Mouse (Mus musculus): Measurements from ENCODE around the gene Cd80. TPM values are rescaled to one million over a fixed set of nuclear protein-coding genes. Genes with fewer than 3 reads are reported as not detected.

The Cd80 gene
- polyA plus RNA-seq, 1 experiment from 2014 or later, result 0.30 TPM

- no peak for DNase-seq
- Histone ChIP-seq H3K9me3 (ENCODE audit: low read depth, low read length) (no peaks in the 10 kb centered on the region), H3K4me1 (ENCODE audit: insufficient read depth) (no peaks in the 10 kb centered on the region), H3K27ac (ENCODE audit: low read depth) (no peak overlapping the region), H3K36me3 (ENCODE audit: insufficient read depth) (no peaks in the 10 kb centered on the region), H3K4me3 (ENCODE audit: low read depth, low read length) (no peak overlapping the region), H3K4me2 (no peak overlapping the region), H3K27me3 (ENCODE audit: insufficient read depth, low read length) (no peaks in the 10 kb centered on the region), H3K9ac (no peak overlapping the region)
- TF ChIP-seq CTCF (IDR thresholded peaks at IDR 0.05; ENCODE audit: low read depth), result no peak
- ATAC-seq (ENCODE audit: insufficient read depth), result no peak
- 77% methylated on average over 1 of the region's 1 CpGs for WGBS
Measured at GRCm38 (mm10) chr16:38425799-38426198, 29.6 kb upstream of the Cd80 start.

GRCm38 (mm10) chr16:38431446-38432185 lies 23.7 kb upstream of the Cd80 start:
- H3K4me3 ChIP-seq (ENCODE audit: low read depth, low read length), result no peak overlapping the region
- H3K4me1 ChIP-seq (ENCODE audit: insufficient read depth), result no peaks in the 10 kb centered on the region
- ATAC-seq (ENCODE audit: insufficient read depth) (no peak), DNase-seq (no peak)
- H3K27ac ChIP-seq (ENCODE audit: low read depth), result no peak overlapping the region
- 44% methylated on average over 13 of the region's 13 CpGs for WGBS
- no peaks in the 10 kb centered on the region for H3K9me3 ChIP-seq (ENCODE audit: low read depth, low read length)
- H3K27me3 ChIP-seq (ENCODE audit: insufficient read depth, low read length), result no peaks in the 10 kb centered on the region
- TF ChIP-seq CTCF (IDR thresholded peaks at IDR 0.05; ENCODE audit: low read depth), result no peak
- no peaks in the 10 kb centered on the region for H3K36me3 ChIP-seq (ENCODE audit: insufficient read depth)
- no peak overlapping the region for H3K4me2 ChIP-seq
- H3K9ac ChIP-seq, result no peak overlapping the region

- H3K9me3 ChIP-seq (ENCODE audit: low read depth, low read length), result no peaks in the 10 kb centered on the region
- 65% methylated on average over 11 of the region's 11 CpGs for WGBS
- no peak for TF ChIP-seq CTCF (IDR thresholded peaks at IDR 0.05; ENCODE audit: low read depth)
- H3K27me3 ChIP-seq (ENCODE audit: insufficient read depth, low read length), result no peaks in the 10 kb centered on the region
- H3K4me1 ChIP-seq (ENCODE audit: insufficient read depth), result no peaks in the 10 kb centered on the region
- H3K9ac ChIP-seq, result no peak within 1 kb of the TSS
- DNase-seq (peak; percentile 8), ATAC-seq (ENCODE audit: insufficient read depth) (no peak)
- no peak within 1 kb of the TSS for H3K4me2 ChIP-seq
- H3K36me3 ChIP-seq (ENCODE audit: insufficient read depth), result no peaks in the 10 kb centered on the region
- H3K27ac ChIP-seq (ENCODE audit: low read depth), result no peak within 1 kb of the TSS
- H3K4me3 ChIP-seq (ENCODE audit: low read depth, low read length), result no peak within 1 kb of the TSS
Measured at GRCm38 (mm10) chr16:38432498-38433425, 22.6 kb upstream of the Cd80 start, which contains the start of gene Pla1a. Gene Pla1a (minus strand): TSS chr16:38433145.

GRCm38 (mm10) chr16:38433514-38433913 lies 21.8 kb upstream of the Cd80 start:
- ATAC-seq (ENCODE audit: insufficient read depth) (no peak), DNase-seq (no peak)
- Histone ChIP-seq H3K27me3 (ENCODE audit: insufficient read depth, low read length) (no peaks in the 10 kb centered on the region), H3K4me1 (ENCODE audit: insufficient read depth) (no peaks in the 10 kb centered on the region), H3K9ac (no peak overlapping the region), H3K9me3 (ENCODE audit: low read depth, low read length) (no peaks in the 10 kb centered on the region), H3K4me3 (ENCODE audit: low read depth, low read length) (no peak overlapping the region), H3K27ac (ENCODE audit: low read depth) (no peak overlapping the region), H3K36me3 (ENCODE audit: insufficient read depth) (no peaks in the 10 kb centered on the region), H3K4me2 (no peak overlapping the region)
- WGBS, result 84% methylated on average over 8 of the region's 8 CpGs
- no peak for TF ChIP-seq CTCF (IDR thresholded peaks at IDR 0.05; ENCODE audit: low read depth)

DNA sequence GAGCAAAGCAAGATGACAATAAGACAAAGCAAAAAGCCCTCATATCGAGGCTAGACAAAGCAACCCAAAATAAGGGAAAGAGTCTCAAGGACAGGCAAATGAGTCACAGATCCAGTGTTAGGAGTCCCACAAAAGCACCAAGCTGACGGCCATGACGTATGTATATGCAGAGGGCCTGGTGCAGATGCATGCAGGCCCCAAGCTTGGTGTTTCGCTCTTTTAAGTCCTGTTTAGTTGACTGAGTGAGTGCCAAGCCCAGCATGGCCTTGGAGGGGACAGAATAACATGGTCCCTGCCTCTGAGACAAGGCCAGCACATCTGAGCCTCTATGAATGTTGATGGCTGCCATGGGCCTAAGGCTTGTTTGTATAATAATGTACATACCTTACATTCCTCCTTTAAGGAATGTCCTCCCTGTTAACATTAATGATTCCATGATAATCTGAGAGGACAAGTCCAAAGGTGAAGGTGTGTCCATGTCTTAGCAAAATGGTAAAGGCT lies 21.0 kb upstream of the Cd80 start:
- ATAC-seq (ENCODE audit: insufficient read depth) (no peak), DNase-seq (no peak)
- WGBS, result 81% methylated on average over 4 of the region's 4 CpGs
- H3K4me1 ChIP-seq (ENCODE audit: insufficient read depth), result no peaks in the 10 kb centered on the region
- H3K9ac ChIP-seq, result no peak overlapping the region
- no peaks in the 10 kb centered on the region for H3K36me3 ChIP-seq (ENCODE audit: insufficient read depth)
- H3K4me2 ChIP-seq, result no peak overlapping the region
- H3K4me3 ChIP-seq (ENCODE audit: low read depth, low read length), result no peak overlapping the region
- H3K27ac ChIP-seq (ENCODE audit: low read depth), result no peak overlapping the region
- no peaks in the 10 kb centered on the region for H3K9me3 ChIP-seq (ENCODE audit: low read depth, low read length)
- no peaks in the 10 kb centered on the region for H3K27me3 ChIP-seq (ENCODE audit: insufficient read depth, low read length)
- no peak for TF ChIP-seq CTCF (IDR thresholded peaks at IDR 0.05; ENCODE audit: low read depth)

- ATAC-seq (ENCODE audit: insufficient read depth) (no peak), DNase-seq (no peak)
- no peak overlapping the region for H3K4me3 ChIP-seq (ENCODE audit: low read depth, low read length)
- TF ChIP-seq CTCF (IDR thresholded peaks at IDR 0.05; ENCODE audit: low read depth), result no peak
- no peaks in the 10 kb centered on the region for H3K9me3 ChIP-seq (ENCODE audit: low read depth, low read length)
- H3K27ac ChIP-seq (ENCODE audit: low read depth), result no peak overlapping the region
- WGBS, result 67% methylated on average over 1 of the region's 1 CpGs
- H3K27me3 ChIP-seq (ENCODE audit: insufficient read depth, low read length), result no peaks in the 10 kb centered on the region
- no peaks in the 10 kb centered on the region for H3K4me1 ChIP-seq (ENCODE audit: insufficient read depth)
- H3K36me3 ChIP-seq (ENCODE audit: insufficient read depth), result peaks cover 1% of the 10 kb centered on the region; the same call in 1 of the 2 replicates
- no peak overlapping the region for H3K9ac ChIP-seq
- H3K4me2 ChIP-seq, result no peak overlapping the region
Measured at GRCm38 (mm10) chr16:38439190-38439589, 16.2 kb upstream of the Cd80 start.

- H3K4me2 ChIP-seq, result no peak overlapping the region
- ATAC-seq (ENCODE audit: insufficient read depth), result no peak
- no peak for TF ChIP-seq CTCF (IDR thresholded peaks at IDR 0.05; ENCODE audit: low read depth)
- no peaks in the 10 kb centered on the region for H3K4me1 ChIP-seq (ENCODE audit: insufficient read depth)
- no peaks in the 10 kb centered on the region for H3K27me3 ChIP-seq (ENCODE audit: insufficient read depth, low read length)
- no peak overlapping the region for H3K9ac ChIP-seq
- H3K27ac ChIP-seq (ENCODE audit: low read depth), result no peak overlapping the region
- no peaks in the 10 kb centered on the region for H3K9me3 ChIP-seq (ENCODE audit: low read depth, low read length)
- 66% methylated on average over 6 of the region's 6 CpGs for WGBS
- H3K4me3 ChIP-seq (ENCODE audit: low read depth, low read length), result no peak overlapping the region
- peaks cover 13% of the 10 kb centered on the region for H3K36me3 ChIP-seq (ENCODE audit: insufficient read depth)
- DNase-seq, result no peak
Measured at GRCm38 (mm10) chr16:38440403-38440802, 15.0 kb upstream of the Cd80 start.
